Mouse (Mus musculus) induced T-regulatory cell, adult 2 months (primary cell): ENCODE measurements around the gene Gm9045.
"Not testable (repeated sequence)": the region's sequence is repeated elsewhere in the genome, so short reads cannot be mapped to it uniquely, and the experiment has no call there.

Source experiments
- DNase-seq: peaks from one replicate; pipeline ENCODE4 v3.0.0-alpha.2; 2012; ENCODE audit warnings: low read depth

The Gm9045 gene

DNA sequence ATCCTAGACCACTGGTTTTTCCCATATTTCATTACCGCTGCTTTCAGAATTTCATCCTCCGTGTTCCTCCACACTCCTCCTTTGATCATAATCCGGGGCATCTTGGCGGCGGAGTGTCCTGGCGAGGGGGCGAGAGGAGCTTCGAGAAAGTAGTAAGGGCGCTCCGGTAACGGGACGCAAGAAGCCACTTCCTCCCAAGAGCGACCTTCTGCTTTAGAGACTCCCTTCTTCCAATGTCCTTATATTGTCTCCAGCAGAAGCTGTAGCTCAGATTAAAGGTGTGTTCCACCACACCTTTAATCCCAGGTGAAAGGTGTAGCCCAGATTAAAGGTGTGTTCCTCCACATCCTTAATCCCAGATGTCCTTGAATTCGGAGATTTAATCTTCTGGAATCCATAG lies at the start of gene Gm9045:
Gm9045 (minus strand) TSS at position 101 of the 400 bp plus-strand sequence.
- DNase-seq = not testable (repeated sequence)

DNA sequence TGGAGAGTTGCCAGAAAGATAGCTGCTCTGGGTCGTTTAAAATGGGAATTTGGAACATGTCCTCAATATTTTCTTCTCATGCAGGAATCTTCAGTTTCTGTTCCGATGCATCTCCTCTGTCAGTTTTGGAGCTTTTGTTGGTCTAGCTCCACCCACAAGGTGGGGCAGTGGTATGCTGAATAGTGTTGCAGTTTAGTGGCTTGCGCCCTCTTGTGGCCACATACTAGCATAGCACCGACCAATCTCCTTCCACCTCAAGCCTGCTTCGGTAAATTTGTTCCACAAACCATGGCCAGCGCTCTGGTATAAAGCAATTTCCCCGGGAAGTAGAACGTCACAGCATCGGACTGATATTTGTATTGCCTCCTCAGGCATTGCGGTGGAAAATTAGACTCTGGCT lies 32.8 kb upstream of the Gm9045 start:
- peak; percentile 88 for DNase-seq

DNA sequence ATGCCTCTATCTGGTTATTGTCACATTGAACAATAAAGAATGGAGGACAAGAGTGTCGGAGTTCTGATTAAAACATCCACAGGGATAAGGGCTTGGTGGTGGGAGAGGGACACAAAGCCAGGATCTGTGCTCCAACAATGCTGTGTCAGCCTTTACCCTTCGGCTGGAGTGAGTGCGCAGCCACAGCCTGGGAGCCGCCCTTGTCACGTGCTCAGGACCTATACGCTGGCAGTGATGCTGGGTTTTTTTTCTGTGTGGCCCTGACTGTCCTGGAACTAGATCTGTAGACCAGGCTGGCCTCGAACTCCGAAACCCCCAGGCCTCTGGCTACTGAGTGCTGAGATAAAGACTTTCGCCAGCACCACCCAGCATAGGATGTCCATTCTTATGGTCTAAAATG lies 31.9 kb upstream of the Gm9045 start:
- DNase-seq = no peak

DNA sequence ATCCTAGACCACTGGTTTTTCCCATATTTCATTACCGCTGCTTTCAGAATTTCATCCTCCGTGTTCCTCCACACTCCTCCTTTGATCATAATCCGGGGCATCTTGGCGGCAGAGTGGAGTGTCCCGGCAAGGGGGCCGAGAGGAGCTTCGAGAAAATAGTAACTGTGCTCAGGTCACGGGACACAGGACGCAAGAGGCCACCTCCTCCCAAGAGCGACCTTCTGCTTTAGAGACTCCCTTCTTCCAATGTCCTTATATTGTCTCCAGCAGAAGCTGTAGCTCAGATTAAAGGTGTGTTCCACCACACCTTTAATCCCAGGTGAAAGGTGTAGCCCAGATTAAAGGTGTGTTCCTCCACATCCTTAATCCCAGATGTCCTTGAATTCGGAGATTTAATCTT lies 16.4 kb upstream of the Gm9045 start, which contains the start of gene Gm9049:
Gm9049 (minus strand) TSS at position 101 of the 400 bp plus-strand sequence.
- not testable (repeated sequence) for DNase-seq

DNA sequence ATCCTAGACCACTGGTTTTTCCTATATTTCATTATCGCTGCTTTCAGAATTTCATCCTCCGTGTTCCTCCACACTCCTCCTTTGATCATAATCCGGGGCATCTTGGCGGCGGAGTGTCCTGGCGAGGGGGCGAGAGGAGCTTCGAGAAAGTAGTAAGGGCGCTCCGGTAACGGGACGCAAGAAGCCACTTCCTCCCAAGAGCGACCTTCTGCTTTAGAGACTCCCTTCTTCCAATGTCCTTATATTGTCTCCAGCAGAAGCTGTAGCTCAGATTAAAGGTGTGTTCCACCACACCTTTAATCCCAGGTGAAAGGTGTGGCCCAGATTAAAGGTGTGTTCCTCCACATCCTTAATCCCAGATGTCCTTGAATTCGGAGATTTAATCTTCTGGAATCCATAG lies 10.9 kb upstream of the Gm9045 start, which contains the start of gene Gm9048:
Gm9048 (minus strand) TSS at position 101 of the 400 bp plus-strand sequence.
- not testable (repeated sequence) for DNase-seq

DNA sequence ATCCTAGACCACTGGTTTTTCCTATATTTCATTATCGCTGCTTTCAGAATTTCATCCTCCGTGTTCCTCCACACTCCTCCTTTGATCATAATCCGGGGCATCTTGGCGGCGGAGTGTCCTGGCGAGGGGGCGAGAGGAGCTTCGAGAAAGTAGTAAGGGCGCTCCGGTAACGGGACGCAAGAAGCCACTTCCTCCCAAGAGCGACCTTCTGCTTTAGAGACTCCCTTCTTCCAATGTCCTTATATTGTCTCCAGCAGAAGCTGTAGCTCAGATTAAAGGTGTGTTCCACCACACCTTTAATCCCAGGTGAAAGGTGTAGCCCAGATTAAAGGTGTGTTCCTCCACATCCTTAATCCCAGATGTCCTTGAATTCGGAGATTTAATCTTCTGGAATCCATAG lies 5.5 kb upstream of the Gm9045 start, which contains the start of gene Gm9046:
Gm9046 (minus strand) TSS at position 101 of the 400 bp plus-strand sequence.
- DNase-seq = not testable (repeated sequence)

DNA sequence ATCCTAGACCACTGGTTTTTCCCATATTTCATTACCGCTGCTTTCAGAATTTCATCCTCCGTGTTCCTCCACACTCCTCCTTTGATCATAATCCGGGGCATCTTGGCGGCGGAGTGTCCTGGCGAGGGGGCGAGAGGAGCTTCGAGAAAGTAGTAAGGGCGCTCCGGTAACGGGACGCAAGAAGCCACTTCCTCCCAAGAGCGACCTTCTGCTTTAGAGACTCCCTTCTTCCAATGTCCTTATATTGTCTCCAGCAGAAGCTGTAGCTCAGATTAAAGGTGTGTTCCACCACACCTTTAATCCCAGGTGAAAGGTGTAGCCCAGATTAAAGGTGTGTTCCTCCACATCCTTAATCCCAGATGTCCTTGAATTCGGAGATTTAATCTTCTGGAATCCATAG lies 5.3 kb downstream of the Gm9045 start, which contains the start of gene Gm9044:
Gm9044 (minus strand) TSS at position 101 of the 400 bp plus-strand sequence.
- DNase-seq = not testable (repeated sequence)

DNA sequence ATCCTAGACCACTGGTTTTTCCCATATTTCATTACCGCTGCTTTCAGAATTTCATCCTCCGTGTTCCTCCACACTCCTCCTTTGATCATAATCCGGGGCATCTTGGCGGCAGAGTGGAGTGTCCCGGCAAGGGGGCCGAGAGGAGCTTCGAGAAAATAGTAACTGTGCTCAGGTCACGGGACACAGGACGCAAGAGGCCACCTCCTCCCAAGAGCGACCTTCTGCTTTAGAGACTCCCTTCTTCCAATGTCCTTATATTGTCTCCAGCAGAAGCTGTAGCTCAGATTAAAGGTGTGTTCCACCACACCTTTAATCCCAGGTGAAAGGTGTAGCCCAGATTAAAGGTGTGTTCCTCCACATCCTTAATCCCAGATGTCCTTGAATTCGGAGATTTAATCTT lies 10.8 kb downstream of the Gm9045 start, which contains the start of gene Gm9040:
Gm9040 (minus strand) TSS at position 101 of the 400 bp plus-strand sequence.
- not testable (repeated sequence) for DNase-seq

DNA sequence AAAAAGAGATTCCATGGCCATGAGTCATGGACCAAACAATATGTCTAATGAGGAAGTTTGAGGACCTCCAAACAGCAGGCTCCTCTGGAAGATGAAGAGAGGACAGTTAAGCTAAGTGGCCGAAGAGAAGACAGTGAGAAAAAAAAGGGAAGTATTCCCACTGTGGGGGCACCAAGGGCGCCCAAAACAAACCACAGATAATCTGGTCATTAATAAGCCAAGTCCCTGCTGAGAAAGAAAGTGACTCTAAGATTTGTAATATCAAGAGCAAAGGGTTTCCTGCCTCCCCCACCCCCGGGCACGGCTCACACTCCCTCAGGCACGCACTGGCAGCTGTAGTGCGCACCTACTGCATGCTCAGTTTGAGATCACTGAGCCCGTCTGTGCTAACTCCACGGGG lies 18.6 kb downstream of the Gm9045 start:
- no peak for DNase-seq

DNA sequence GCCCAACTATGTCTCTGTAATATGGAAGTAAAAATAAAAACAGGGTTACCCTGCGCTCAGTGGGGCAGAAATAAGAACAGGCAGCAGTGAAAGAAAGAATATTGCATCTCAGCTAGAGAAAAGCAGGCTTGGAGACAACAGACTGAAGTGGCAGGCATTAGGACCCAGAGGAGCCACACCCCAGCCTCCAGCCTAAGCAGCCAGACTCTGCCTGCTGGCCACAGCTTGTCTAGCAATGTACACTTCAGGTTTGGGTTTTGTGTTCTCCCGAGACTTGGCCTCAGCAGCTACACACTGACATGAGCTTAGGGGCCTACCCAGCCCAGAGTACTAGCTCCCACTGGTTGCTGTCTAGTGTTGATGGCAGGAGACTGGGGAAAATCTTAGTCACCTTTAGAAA lies 35.5 kb downstream of the Gm9045 start:
- DNase-seq = peak; percentile 16

DNA sequence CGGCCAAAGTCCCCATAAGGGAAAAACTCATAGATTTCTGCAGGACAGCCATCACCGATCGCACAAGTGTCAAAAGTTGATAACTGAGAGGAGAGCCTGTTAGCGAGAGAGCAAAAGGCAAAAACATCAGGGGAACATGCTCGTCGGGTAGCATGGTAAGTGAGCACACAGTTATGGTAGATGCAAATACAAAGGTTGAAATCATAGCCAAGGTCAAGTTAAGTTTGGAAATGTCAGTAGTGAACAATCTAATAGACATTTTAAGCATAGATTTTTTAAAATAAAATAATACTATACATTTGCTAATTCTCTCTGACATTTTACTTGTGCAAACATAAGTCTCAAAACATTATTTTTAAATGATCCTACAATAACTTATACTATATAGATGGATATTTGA lies 42.7 kb downstream of the Gm9045 start, which contains the start of gene Iltifb:
Iltifb (minus strand) TSS at position 101 of the 400 bp plus-strand sequence.
- no peak for DNase-seq
